Mouse (Mus musculus): ENCODE data around the gene Zdhhc24.
A peak's percentile ranks its signal among the peaks of the same experiment; 100 is the strongest.

Gene Zdhhc24

GRCm38 (mm10) chr19:4877785-4878184, 683 bp upstream of the Zdhhc24 start, which contains the start of gene Actn3:
Gene Actn3, minus strand, starts transcription at chr19:4877909.
- no peak for DNase-seq (ENCODE audit: low read depth, low spot score)

- no peak for DNase-seq (ENCODE audit: low read depth, low spot score)
These were observed 846 bp downstream of the Zdhhc24 start for GRCm38 (mm10) chr19:4879324-4879703.

- no peak for DNase-seq (ENCODE audit: low read depth, low spot score)
These were observed 5.5 kb downstream of the Zdhhc24 start for GRCm38 (mm10) chr19:4883961-4884360.

- DNase-seq (ENCODE audit: low read depth, low spot score), result no peak
These were observed 11.3 kb downstream of the Zdhhc24 start for GRCm38 (mm10) chr19:4889791-4890190.

- no peak for DNase-seq (ENCODE audit: low read depth, low spot score)
These were observed 13.3 kb downstream of the Zdhhc24 start for GRCm38 (mm10) chr19:4891798-4892197.

- DNase-seq (ENCODE audit: low read depth, low spot score), result peak; percentile 57
These were observed 18.5 kb downstream of the Zdhhc24 start for GRCm38 (mm10) chr19:4896780-4897520.

GRCm38 (mm10) chr19:4898972-4899371, 20.5 kb downstream of the Zdhhc24 start:
- DNase-seq (ENCODE audit: low read depth, low spot score), result no peak

- no peak for DNase-seq (ENCODE audit: low read depth, low spot score)
These were observed 21.4 kb downstream of the Zdhhc24 start for GRCm38 (mm10) chr19:4899888-4900287.

GRCm38 (mm10) chr19:4905979-4906794, 27.7 kb downstream of the Zdhhc24 start, which contains the start of gene Bbs1:
Gene Bbs1, minus strand, starts transcription at chr19:4906628.
- DNase-seq (ENCODE audit: low read depth, low spot score), result peak; percentile 52

GRCm38 (mm10) chr19:4908107-4908506, 29.6 kb downstream of the Zdhhc24 start:
- peak; percentile 49 for DNase-seq (ENCODE audit: low read depth, low spot score)

- no peak for DNase-seq (ENCODE audit: low read depth, low spot score)
These were observed 30.9 kb downstream of the Zdhhc24 start for GRCm38 (mm10) chr19:4909376-4909775.

- DNase-seq (ENCODE audit: low read depth, low spot score), result no peak
These were observed 37.6 kb downstream of the Zdhhc24 start for GRCm38 (mm10) chr19:4915924-4916603.

GRCm38 (mm10) chr19:4916827-4917226, 38.4 kb downstream of the Zdhhc24 start:
- DNase-seq (ENCODE audit: low read depth, low spot score), result no peak

- no peak for DNase-seq (ENCODE audit: low read depth, low spot score)
These were observed 41.2 kb downstream of the Zdhhc24 start for GRCm38 (mm10) chr19:4919652-4920051.

- no peak for DNase-seq (ENCODE audit: low read depth, low spot score)
These were observed 46.8 kb downstream of the Zdhhc24 start for GRCm38 (mm10) chr19:4925121-4925860.

GRCm38 (mm10) chr19:4927904-4928531, 49.5 kb downstream of the Zdhhc24 start, which contains the start of gene Dpp3:
Gene Dpp3, minus strand, starts transcription at chr19:4928287.
- peak; percentile 89 for DNase-seq (ENCODE audit: low read depth, low spot score)

GRCm38 (mm10) chr19:4928781-4929180, 50.3 kb downstream of the Zdhhc24 start:
- DNase-seq (ENCODE audit: low read depth, low spot score), result no peak

Measured in WW6 (cell line).